ENCODE assay signal across 20 mouse cellular contexts in the genomic region with DNA sequence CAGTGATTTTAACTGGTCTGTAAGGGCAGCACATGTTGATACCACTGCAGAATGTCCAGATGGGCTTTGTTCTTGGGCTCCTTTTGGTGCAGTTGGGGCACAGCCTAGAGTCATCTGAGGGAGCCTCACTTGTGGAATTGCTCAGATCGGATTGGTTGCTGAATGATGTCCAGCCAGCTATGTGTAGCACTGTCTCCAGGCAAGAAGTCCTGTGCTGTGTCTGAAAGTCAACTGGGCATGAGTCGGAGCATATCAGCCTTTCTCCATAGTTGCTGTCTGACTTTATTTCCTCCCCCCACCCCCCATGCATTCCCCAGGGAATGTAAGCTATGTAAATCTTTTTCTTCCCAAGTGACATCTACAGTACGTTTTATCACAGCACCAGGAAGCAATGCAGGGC.
DNase-seq lines count a peak whose midpoint lies in the region; ATAC-seq lines count a peak whose summit lies in the region.
"Had no signal": no experiment of that assay in that cellular context is flagged by ENCODE, and none has a peak within 500 bp of the region (broad histone marks: within the 10 kb centered on the region; RNA-seq: fewer than 3 reads in every experiment).

No protein-coding gene starts in this region.

- H3K4me2 ChIP-seq in heart, embryonic 14.5 days (ENCODE audit: low read length) = peak overlapping the region; percentile 44
- H3K4me2 ChIP-seq in kidney, embryonic 16.5 days (replicated peaks; ENCODE audit: low read depth, low read length) = 0 out of 2 replicates have a peak overlapping the region, but pooled peaks have one; percentile 10
- no peak overlapping the region for H3K4me2 ChIP-seq in midbrain, embryonic 11.5 days
- no peak overlapping the region for H3K4me2 ChIP-seq in midbrain, embryonic 15.5 days
- H3K4me2 ChIP-seq: forebrain, embryonic 13.5 days; hindbrain, embryonic 12.5 days; limb, embryonic 12.5 days had no signal

- no peaks in the 10 kb centered on the region for H3K9me3 ChIP-seq in heart, embryonic 14.5 days (ENCODE audit: control insufficient read depth, low read length)
- no peaks in the 10 kb centered on the region for H3K9me3 ChIP-seq in kidney, embryonic 16.5 days (ENCODE audit: low read length)
- H3K9me3 ChIP-seq in midbrain, embryonic 11.5 days (ENCODE audit: control insufficient read depth, low read length) = no peaks in the 10 kb centered on the region
- H3K9me3 ChIP-seq in midbrain, embryonic 15.5 days = no peaks in the 10 kb centered on the region
- H3K9me3 ChIP-seq: forebrain, embryonic 13.5 days; hindbrain, embryonic 12.5 days; limb, embryonic 12.5 days; midbrain, embryonic 10.5 days had no signal

- peaks cover 8 to 12% of the 10 kb centered on the region in 2 experiments for H3K4me1 ChIP-seq in heart, embryonic 14.5 days (ENCODE audit: control insufficient read depth in 2 of 2, insufficient read depth in 2 of 2, low read length in 2 of 2)
- H3K4me1 ChIP-seq in kidney, embryonic 16.5 days (ENCODE audit: insufficient read depth, low read length) = peaks cover 22% of the 10 kb centered on the region
- H3K4me1 ChIP-seq in midbrain, embryonic 11.5 days (ENCODE audit: control insufficient read depth, insufficient read depth, low read length) = peaks cover 8% of the 10 kb centered on the region
- H3K4me1 ChIP-seq in midbrain, embryonic 15.5 days = peaks cover 4% of the 10 kb centered on the region; the same call in 1 of the 2 replicates
- H3K4me1 ChIP-seq: limb, embryonic 12.5 days had no signal

- H3K36me3 ChIP-seq in heart, embryonic 14.5 days (ENCODE audit: control insufficient read depth, insufficient read depth, low read length) = no peaks in the 10 kb centered on the region
- no peaks in the 10 kb centered on the region for H3K36me3 ChIP-seq in kidney, embryonic 16.5 days (ENCODE audit: insufficient read depth, low read length)
- no peaks in the 10 kb centered on the region for H3K36me3 ChIP-seq in midbrain, embryonic 11.5 days (ENCODE audit: control insufficient read depth, insufficient read depth, low read length)
- H3K36me3 ChIP-seq in midbrain, embryonic 15.5 days (replicated peaks) = no peaks in the 10 kb centered on the region
- H3K36me3 ChIP-seq: G1E; hindbrain, embryonic 12.5 days; limb, embryonic 12.5 days; midbrain, embryonic 10.5 days had no signal

- ATAC-seq in heart, embryonic 14.5 days (ENCODE audit: insufficient number of reproducible peaks, insufficient read depth, low FRiP score, low read depth) = peak; percentile 56
- peak; percentile 83; the same call in 1 of the 2 replicates for ATAC-seq in kidney, embryonic 16.5 days (ENCODE audit: low FRiP score, low TSS enrichment)
- no peak for ATAC-seq in midbrain, embryonic 11.5 days (ENCODE audit: low FRiP score)
- ATAC-seq in midbrain, embryonic 15.5 days (replicated peaks) = no peak
- ATAC-seq: forebrain, embryonic 13.5 days; intestine, postnatal 0 days had no signal

- H3K4me3 ChIP-seq in heart, embryonic 14.5 days (ENCODE audit: control insufficient read depth in 1 of 2, insufficient read depth in 1 of 2, low read depth in 1 of 2, low read length in 2 of 2) = no peak overlapping the region
- H3K4me3 ChIP-seq in kidney, embryonic 16.5 days (ENCODE audit: low read length) = no peak overlapping the region
- no peak overlapping the region for H3K4me3 ChIP-seq in midbrain, embryonic 11.5 days (ENCODE audit: low read depth, low read length)
- no peak overlapping the region for H3K4me3 ChIP-seq in midbrain, embryonic 15.5 days
- H3K4me3 ChIP-seq: forebrain, embryonic 13.5 days; hindbrain, embryonic 12.5 days; limb, embryonic 12.5 days; midbrain, embryonic 10.5 days had no signal

- 18% methylated on average over 3 of the region's 3 CpGs for WGBS in heart, embryonic 14.5 days
- WGBS in kidney, embryonic 16.5 days = 37% methylated on average over 3 of the region's 3 CpGs
- WGBS in midbrain, embryonic 11.5 days = 67% methylated on average over 3 of the region's 3 CpGs
- 62% methylated on average over 3 of the region's 3 CpGs for WGBS in midbrain, embryonic 15.5 days

- DNase-seq in heart, postnatal 36 days = no peak
- DNase-seq in kidney, adult 8-10 months = no peak
- peak; percentile 87 for DNase-seq in midbrain, embryonic 11.5 days (ENCODE audit: low spot score, missing footprints)
- peak; percentile 7 to 15 for DNase-seq in heart, postnatal 10 days
- DNase-seq in spleen, postnatal 4 days (ENCODE audit: low spot score in 2 of 2) = no peak
- DNase-seq: cerebellum, adult 9-10 months; embryo, embryonic 11 days; gastrocnemius, postnatal 36 days; right cerebral cortex, postnatal 25 days; thymus, postnatal 4 days had no signal

- H3K9ac ChIP-seq in heart, embryonic 14.5 days (ENCODE audit: low read length) = no peak overlapping the region
- H3K9ac ChIP-seq in kidney, embryonic 16.5 days (replicated peaks; ENCODE audit: low read length) = no peak overlapping the region
- no peak overlapping the region for H3K9ac ChIP-seq in midbrain, embryonic 11.5 days (ENCODE audit: low read length)
- H3K9ac ChIP-seq in midbrain, embryonic 15.5 days = no peak overlapping the region
- H3K9ac ChIP-seq: forebrain, embryonic 13.5 days; hindbrain, embryonic 12.5 days; limb, embryonic 12.5 days; liver, embryonic 14.5 days had no signal

- no peaks in the 10 kb centered on the region for H3K27me3 ChIP-seq in heart, embryonic 14.5 days (ENCODE audit: control insufficient read depth, insufficient read depth, low read length)
- no peaks in the 10 kb centered on the region for H3K27me3 ChIP-seq in kidney, embryonic 16.5 days (ENCODE audit: insufficient read depth, low read length)
- H3K27me3 ChIP-seq in midbrain, embryonic 11.5 days (ENCODE audit: control insufficient read depth, insufficient read depth, low read length) = no peaks in the 10 kb centered on the region
- no peaks in the 10 kb centered on the region for H3K27me3 ChIP-seq in midbrain, embryonic 15.5 days (replicated peaks)
- H3K27me3 ChIP-seq: forebrain, embryonic 13.5 days; hindbrain, embryonic 12.5 days; limb, embryonic 12.5 days had no signal

- no peak overlapping the region for H3K27ac ChIP-seq in heart, embryonic 14.5 days (replicated peaks in 1 of 2; ENCODE audit: control insufficient read depth in 1 of 2, insufficient read depth in 1 of 2, low read depth in 2 of 2, low read length in 2 of 2)
- H3K27ac ChIP-seq in kidney, embryonic 16.5 days (ENCODE audit: low read length) = no peak overlapping the region
- H3K27ac ChIP-seq in midbrain, embryonic 11.5 days (ENCODE audit: low read depth, low read length) = no peak overlapping the region
- no peak overlapping the region for H3K27ac ChIP-seq in midbrain, embryonic 15.5 days
- H3K27ac ChIP-seq: forebrain, embryonic 13.5 days; hindbrain, embryonic 12.5 days; limb, embryonic 12.5 days; liver, embryonic 14.5 days; midbrain, embryonic 10.5 days had no signal

- intact Hi-C loops in heart, postnatal 36 days (cut with DNase I) = no loop called here
- intact Hi-C loops in heart, postnatal 10 days (cut with DNase I) = no loop called here

Comparison
In these comparisons a context has a peak if more than half of its experiments do, and no peak if none do; other contexts are left out.
1. DNase-seq: peak in midbrain, embryonic 11.5 days (single experiment) and heart, postnatal 10 days (2 of 2); none in heart, postnatal 36 days (0 of 2), kidney, adult 8-10 months (0 of 2) and spleen, postnatal 4 days (0 of 2).
2. ATAC-seq: peak in heart, embryonic 14.5 days (single experiment) and kidney, embryonic 16.5 days (single experiment); none in midbrain, embryonic 11.5 days (single experiment) and midbrain, embryonic 15.5 days (single experiment).
3. H3K4me2 ChIP-seq: peak in heart, embryonic 14.5 days (single experiment) and kidney, embryonic 16.5 days (single experiment); none in midbrain, embryonic 11.5 days (single experiment) and midbrain, embryonic 15.5 days (single experiment).